Mouse (Mus musculus) megakaryocyte-erythroid progenitor cell, adult 5 weeks (primary cell): ENCODE data around the gene Gm21119. TPM values are rescaled to one million over a fixed set of nuclear protein-coding genes. Genes with fewer than 3 reads are reported as not detected.

ENCODE experiments used
- polyA plus RNA-seq: library from polyadenylated mRNA; stranded (reverse); fragments of >175 nt; gene quantifications from 2 replicates; pipeline ENCODE4 v1.2.3, GENCODE M21; 2012

Gene Gm21119
- 0.04 TPM in 1 of 2 replicates, not detected in the other for polyA plus RNA-seq

GRCm38 (mm10) chr8:20614619-20615018, at the start of gene Gm21119:
TSS of gene Gm21119 (plus strand) at chr8:20614919.

